Mouse (Mus musculus) myocyte (in vitro differentiated cells): Measurements from ENCODE around the gene Prl8a8. TPM values are rescaled to one million over a fixed set of nuclear protein-coding genes. Genes with fewer than 3 reads are reported as not detected.

Experiments used
- H3K27me3 ChIP-seq: one replicate; pipeline ENCODE4 v1.6.1; 2011; ENCODE audit not compliant: control insufficient read depth, insufficient read depth, insufficient read length
- H3K36me3 ChIP-seq: one replicate; pipeline ENCODE4 v1.6.1; 2011; ENCODE audit not compliant: control insufficient read depth, insufficient read depth
- H3K4me2 ChIP-seq: one replicate; pipeline ENCODE4 v1.6.1; 2011; ENCODE audit warnings: low read depth, control low read depth
- H3K4me3 ChIP-seq: one replicate; pipeline ENCODE4 v1.5.1; 2011; ENCODE audit warnings: mild to moderate bottlenecking, control low read depth, moderate library complexity
- H3K79me2 ChIP-seq: one replicate; pipeline ENCODE4 v1.6.1; 2011; ENCODE audit not compliant: control insufficient read depth, insufficient read depth
- H3ac ChIP-seq: one replicate; pipeline ENCODE4 v1.6.1; 2011; ENCODE audit not compliant: control insufficient read depth, insufficient read length
- CEBPB ChIP-seq: IDR thresholded peaks from 2 replicates; pipeline ENCODE4 v1.6.1; 2011; ENCODE audit warnings: mild to moderate bottlenecking, moderate library complexity; ENCODE audit not compliant: poor library complexity, insufficient read depth, severe bottlenecking
- E2F4 ChIP-seq: IDR thresholded peaks from one replicate; pipeline ENCODE4 v1.6.1; 2011; ENCODE audit warnings: mild to moderate bottlenecking, control low read depth, moderate library complexity; ENCODE audit not compliant: insufficient read depth
- MAX ChIP-seq: IDR thresholded peaks from one replicate; pipeline ENCODE4 v1.6.1; 2011; ENCODE audit warnings: low read depth, mild to moderate bottlenecking, control low read depth
- MYOD1 ChIP-seq, 3 experiments: IDR thresholded peaks; one replicate each; pipeline ENCODE4 v1.6.1; 2011; ENCODE audit warnings: control low read depth in 2 of 3, low read depth in 2 of 3, mild to moderate bottlenecking in 2 of 3, moderate library complexity in 1 of 3; ENCODE audit not compliant: insufficient read length in 2 of 3, control insufficient read depth in 1 of 3
- MYOG ChIP-seq, 3 experiments: IDR thresholded peaks; one replicate each; pipeline ENCODE4 v1.6.1; 2011; ENCODE audit warnings: control low read depth in 2 of 3, low read depth in 2 of 3, mild to moderate bottlenecking in 2 of 3; ENCODE audit not compliant: insufficient read length in 2 of 3, control insufficient read depth in 1 of 3, insufficient read depth in 1 of 3
- POLR2A ChIP-seq: IDR thresholded peaks from one replicate; pipeline ENCODE4 v1.6.1; 2011; ENCODE audit warnings: low read depth, mild to moderate bottlenecking, control low read depth, moderate library complexity; ENCODE audit not compliant: insufficient read length
- POLR2AphosphoS2 ChIP-seq: IDR thresholded peaks from one replicate; pipeline ENCODE4 v1.6.1; 2011; ENCODE audit warnings: low read depth, control low read depth; ENCODE audit not compliant: insufficient read length
- REST ChIP-seq: IDR thresholded peaks from one replicate; pipeline ENCODE4 v1.6.1; 2011; ENCODE audit warnings: mild to moderate bottlenecking, control low read depth, moderate library complexity; ENCODE audit not compliant: insufficient read depth, insufficient read length
- SRF ChIP-seq: IDR thresholded peaks from one replicate; pipeline ENCODE4 v1.6.1; 2011; ENCODE audit warnings: low read depth; ENCODE audit not compliant: control insufficient read depth, insufficient read length
- TCF12 ChIP-seq: IDR thresholded peaks from one replicate; pipeline ENCODE4 v1.6.1; 2011; ENCODE audit warnings: mild to moderate bottlenecking, control low read depth; ENCODE audit not compliant: poor library complexity, insufficient read depth, severe bottlenecking
- TCF3 ChIP-seq: IDR thresholded peaks from one replicate; pipeline ENCODE4 v1.6.1; 2011; ENCODE audit warnings: low read depth, control low read depth; ENCODE audit not compliant: insufficient read length
- USF1 ChIP-seq: IDR thresholded peaks from one replicate; pipeline ENCODE4 v1.6.1; 2011; ENCODE audit warnings: low read depth, mild to moderate bottlenecking, control low read depth, moderate library complexity
- polyA plus RNA-seq: library from polyadenylated mRNA; unstranded; fragments of >200 nt; fragmentation: generic; extraction: Trizol; gene quantifications from one replicate; pipeline ENCODE4 v1.2.1, GENCODE M21; 2012; ENCODE audit warnings: missing spikeins

Gene Prl8a8
- polyA plus RNA-seq = not detected

- Histone ChIP-seq H3K79me2 (no peaks in the 10 kb centered on the region), H3K27me3 (no peaks in the 10 kb centered on the region)
- TF ChIP-seq MAX = no peak
- TF ChIP-seq REST = no peak
- TF ChIP-seq E2F4 = no peak
- no peak for TF ChIP-seq POLR2A
- no peak for TF ChIP-seq USF1
- TF ChIP-seq SRF = no peak
- TF ChIP-seq CEBPB = no peak
Measured at GRCm38 (mm10) chr13:27513117-27513516, at the start of gene Prl8a8. TSS of gene Prl8a8 (minus strand) at chr13:27513217.

GRCm38 (mm10) chr13:27553336-27553735, 40.3 kb upstream of the Prl8a8 start:
- TF ChIP-seq USF1 (no peak), REST (no peak), SRF (no peak), E2F4 (no peak), CEBPB (no peak), MAX (no peak), POLR2AphosphoS2 (no peak), TCF3 (no peak), TCF12 (no peak), MYOD1 (IDR thresholded peaks at IDR 0.05; ENCODE audit: control insufficient read depth in 1 of 3, insufficient read length in 2 of 3, low read depth in 2 of 3) (no peak), MYOG (IDR thresholded peaks at IDR 0.05; ENCODE audit: control insufficient read depth in 1 of 3, insufficient read depth in 1 of 3, insufficient read length in 2 of 3, low read depth in 2 of 3) (no peak), POLR2A (no peak)
- no peak overlapping the region for H3K4me3 ChIP-seq
- no peaks in the 10 kb centered on the region for H3K36me3 ChIP-seq
- H3ac ChIP-seq = no peak overlapping the region
- H3K27me3 ChIP-seq = no peaks in the 10 kb centered on the region
- H3K79me2 ChIP-seq = no peaks in the 10 kb centered on the region
- H3K4me2 ChIP-seq = no peak overlapping the region

More at GRCm38 (mm10) chr13:27513117-27513516, at the start of gene Prl8a8:
- Histone ChIP-seq H3ac (no peak within 1 kb of the TSS), H3K4me2 (no peak within 1 kb of the TSS), H3K4me3 (no peak within 1 kb of the TSS), H3K36me3 (no peaks in the 10 kb centered on the region)

- Histone ChIP-seq H3ac (no peak overlapping the region), H3K27me3 (no peaks in the 10 kb centered on the region), H3K79me2 (no peaks in the 10 kb centered on the region), H3K4me3 (no peak overlapping the region), H3K4me2 (no peak overlapping the region), H3K36me3 (no peaks in the 10 kb centered on the region)
- TF ChIP-seq CEBPB (no peak), TCF3 (no peak), TCF12 (no peak), MYOG (IDR thresholded peaks at IDR 0.05; ENCODE audit: control insufficient read depth in 1 of 3, insufficient read depth in 1 of 3, insufficient read length in 2 of 3, low read depth in 2 of 3) (no peak), REST (no peak), E2F4 (no peak), MYOD1 (IDR thresholded peaks at IDR 0.05; ENCODE audit: control insufficient read depth in 1 of 3, insufficient read length in 2 of 3, low read depth in 2 of 3) (no peak), POLR2AphosphoS2 (no peak), SRF (no peak), MAX (no peak), POLR2A (no peak), USF1 (no peak)
Measured at GRCm38 (mm10) chr13:27523156-27523555, 10.1 kb upstream of the Prl8a8 start.

DNA sequence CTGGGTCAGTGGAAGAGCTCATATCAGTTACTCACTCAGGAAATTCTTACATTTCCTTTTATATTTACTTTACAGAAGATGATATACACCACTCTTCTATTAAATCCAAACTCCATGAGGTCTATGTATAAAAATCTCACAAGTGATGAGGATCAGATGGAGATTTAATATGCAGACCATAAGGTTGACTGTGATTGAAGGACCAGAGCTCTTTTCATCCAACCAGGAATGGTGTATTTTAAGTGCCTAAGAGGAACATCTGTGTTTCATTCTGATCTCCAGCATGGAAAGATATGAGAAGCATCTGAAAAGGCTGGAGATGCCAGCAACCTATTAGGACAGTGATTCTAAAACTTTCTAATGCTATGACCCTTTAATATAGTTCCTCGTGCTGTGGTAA, 5.4 kb downstream of the Prl8a8 start:
- no peaks in the 10 kb centered on the region for H3K27me3 ChIP-seq
- TF ChIP-seq E2F4 (no peak), MYOG (IDR thresholded peaks at IDR 0.05; ENCODE audit: control insufficient read depth in 1 of 3, insufficient read depth in 1 of 3, insufficient read length in 2 of 3, low read depth in 2 of 3) (no peak), MAX (no peak), SRF (no peak), USF1 (no peak), TCF3 (no peak), CEBPB (no peak), POLR2AphosphoS2 (no peak), TCF12 (no peak), REST (no peak), POLR2A (no peak), MYOD1 (IDR thresholded peaks at IDR 0.05; ENCODE audit: control insufficient read depth in 1 of 3, insufficient read length in 2 of 3, low read depth in 2 of 3) (no peak)
- H3K4me3 ChIP-seq = no peak overlapping the region
- no peak overlapping the region for H3K4me2 ChIP-seq
- no peaks in the 10 kb centered on the region for H3K36me3 ChIP-seq
- no peaks in the 10 kb centered on the region for H3K79me2 ChIP-seq
- no peak overlapping the region for H3ac ChIP-seq

Other genes with a start within 250 kb of the Prl8a8 start
- gene Prl6a1, start 200.6 kb downstream of the Prl8a8 start, polyA plus RNA-seq = not detected
- not detected for gene Prl8a2, start 167.5 kb downstream of the Prl8a8 start, polyA plus RNA-seq
- gene Prl2b1, start 122.4 kb downstream of the Prl8a8 start, polyA plus RNA-seq = not detected
- gene Prl8a6, start 74.5 kb downstream of the Prl8a8 start, polyA plus RNA-seq = not detected
- gene Prl8a9, start 51.4 kb upstream of the Prl8a8 start, polyA plus RNA-seq = not detected
- not detected for gene Prl8a1, start 69.0 kb upstream of the Prl8a8 start, polyA plus RNA-seq
- not detected for gene Prl7b1, start 97.4 kb upstream of the Prl8a8 start, polyA plus RNA-seq
- gene Prl7a1, start 129.3 kb upstream of the Prl8a8 start, polyA plus RNA-seq = not detected
- not detected for gene Prl7a2, start 154.8 kb upstream of the Prl8a8 start, polyA plus RNA-seq
- not detected for gene Prl7d1, start 203.5 kb upstream of the Prl8a8 start, polyA plus RNA-seq